Mouse (Mus musculus): ENCODE measurements around the gene Cdh23. TPM values are rescaled to one million over a fixed set of nuclear protein-coding genes. Genes with fewer than 3 reads are reported as not detected.

The Cdh23 gene
- polyA plus RNA-seq, 2 experiments, result 0.73 to 2.7 TPM

GRCm38 (mm10) chr10:60394936-60395335 lies 301.4 kb downstream of the Cdh23 start:
- H3K4me2 ChIP-seq (replicated peaks; ENCODE audit: low read depth, low read length, severe bottlenecking), result no peak overlapping the region
- no peaks in the 10 kb centered on the region for H3K9me3 ChIP-seq (ENCODE audit: control insufficient read depth, low read length)
- ATAC-seq (ENCODE audit: low FRiP score, low read depth) (no peak), DNase-seq (ENCODE audit: low spot score) (no peak)
- 89% methylated on average over 7 of the region's 7 CpGs for WGBS
- H3K27ac ChIP-seq (replicated peaks; ENCODE audit: low read depth, low read length), result no peak overlapping the region
- no peak for TF ChIP-seq POLR2A (IDR thresholded peaks at IDR 0.05; ENCODE audit: borderline replicate concordance, extremely low read depth, insufficient read depth, insufficient read length)
- no peak overlapping the region for H3K9ac ChIP-seq (ENCODE audit: low read depth, low read length, severe bottlenecking)
- H3K4me1 ChIP-seq (ENCODE audit: control insufficient read depth, insufficient read depth, low read length), result peaks cover 4% of the 10 kb centered on the region; the same call in 1 of the 2 replicates
- H3K4me3 ChIP-seq (replicated peaks; ENCODE audit: low read length), result no peak overlapping the region
- no peaks in the 10 kb centered on the region for H3K27me3 ChIP-seq (ENCODE audit: control insufficient read depth, insufficient read depth, low read length)
- no peaks in the 10 kb centered on the region for H3K36me3 ChIP-seq (ENCODE audit: control insufficient read depth, insufficient read depth, low read length)

- no peak for DNase-seq (ENCODE audit: low spot score)
- no peak for ATAC-seq (ENCODE audit: low FRiP score, low read depth)
- WGBS, result 90% methylated on average over 9 of the region's 9 CpGs
- H3K4me2 ChIP-seq (replicated peaks; ENCODE audit: low read depth, low read length, severe bottlenecking), result no peak overlapping the region
- no peaks in the 10 kb centered on the region for H3K9me3 ChIP-seq (ENCODE audit: control insufficient read depth, low read length)
- no peaks in the 10 kb centered on the region for H3K36me3 ChIP-seq (ENCODE audit: control insufficient read depth, insufficient read depth, low read length)
- H3K4me1 ChIP-seq (ENCODE audit: control insufficient read depth, insufficient read depth, low read length), result no peaks in the 10 kb centered on the region
- no peak overlapping the region for H3K4me3 ChIP-seq (replicated peaks; ENCODE audit: low read length)
- no peak overlapping the region for H3K9ac ChIP-seq (ENCODE audit: low read depth, low read length, severe bottlenecking)
- no peaks in the 10 kb centered on the region for H3K27me3 ChIP-seq (ENCODE audit: control insufficient read depth, insufficient read depth, low read length)
- TF ChIP-seq POLR2A (IDR thresholded peaks at IDR 0.05; ENCODE audit: borderline replicate concordance, extremely low read depth, insufficient read depth, insufficient read length), result no peak
- no peak overlapping the region for H3K27ac ChIP-seq (replicated peaks; ENCODE audit: low read depth, low read length)
Observed at GRCm38 (mm10) chr10:60391661-60392060, 304.6 kb downstream of the Cdh23 start.

- Histone ChIP-seq H3K9me3 (ENCODE audit: control insufficient read depth, low read length) (no peaks in the 10 kb centered on the region), H3K4me3 (replicated peaks; ENCODE audit: low read length) (no peak overlapping the region), H3K27ac (replicated peaks; ENCODE audit: low read depth, low read length) (no peak overlapping the region), H3K27me3 (ENCODE audit: control insufficient read depth, insufficient read depth, low read length) (no peaks in the 10 kb centered on the region), H3K9ac (ENCODE audit: low read depth, low read length, severe bottlenecking) (no peak overlapping the region), H3K36me3 (ENCODE audit: control insufficient read depth, insufficient read depth, low read length) (no peaks in the 10 kb centered on the region), H3K4me2 (replicated peaks; ENCODE audit: low read depth, low read length, severe bottlenecking) (no peak overlapping the region), H3K4me1 (ENCODE audit: control insufficient read depth, insufficient read depth, low read length) (no peaks in the 10 kb centered on the region)
- DNase-seq (ENCODE audit: low spot score) (no peak), ATAC-seq (ENCODE audit: low FRiP score, low read depth) (no peak)
- WGBS, result 70% methylated on average over 5 of the region's 5 CpGs
- TF ChIP-seq POLR2A (IDR thresholded peaks at IDR 0.05; ENCODE audit: borderline replicate concordance, extremely low read depth, insufficient read depth, insufficient read length), result no peak
Observed at GRCm38 (mm10) chr10:60390904-60391420, 305.3 kb downstream of the Cdh23 start.

- H3K4me3 ChIP-seq (replicated peaks; ENCODE audit: low read length), result no peak overlapping the region
- no peak overlapping the region for H3K27ac ChIP-seq (replicated peaks; ENCODE audit: low read depth, low read length)
- H3K9ac ChIP-seq (ENCODE audit: low read depth, low read length, severe bottlenecking), result no peak overlapping the region
- H3K4me1 ChIP-seq (ENCODE audit: control insufficient read depth, insufficient read depth, low read length), result no peaks in the 10 kb centered on the region
- H3K9me3 ChIP-seq (ENCODE audit: control insufficient read depth, low read length), result no peaks in the 10 kb centered on the region
- TF ChIP-seq POLR2A (IDR thresholded peaks at IDR 0.05; ENCODE audit: borderline replicate concordance, extremely low read depth, insufficient read depth, insufficient read length), result no peak
- no peaks in the 10 kb centered on the region for H3K27me3 ChIP-seq (ENCODE audit: control insufficient read depth, insufficient read depth, low read length)
- no peak for DNase-seq (ENCODE audit: low spot score)
- H3K36me3 ChIP-seq (ENCODE audit: control insufficient read depth, insufficient read depth, low read length), result no peaks in the 10 kb centered on the region
- H3K4me2 ChIP-seq (replicated peaks; ENCODE audit: low read depth, low read length, severe bottlenecking), result no peak overlapping the region
- ATAC-seq (ENCODE audit: low FRiP score, low read depth), result no peak
- WGBS, result 49% methylated on average over 6 of the region's 6 CpGs
Observed at GRCm38 (mm10) chr10:60390177-60390903, 305.9 kb downstream of the Cdh23 start.

- Histone ChIP-seq H3K36me3 (ENCODE audit: control insufficient read depth, insufficient read depth, low read length) (no peaks in the 10 kb centered on the region), H3K4me2 (replicated peaks; ENCODE audit: low read depth, low read length, severe bottlenecking) (no peak overlapping the region), H3K9ac (ENCODE audit: low read depth, low read length, severe bottlenecking) (no peak overlapping the region), H3K4me1 (ENCODE audit: control insufficient read depth, insufficient read depth, low read length) (no peaks in the 10 kb centered on the region), H3K4me3 (replicated peaks; ENCODE audit: low read length) (no peak overlapping the region), H3K9me3 (ENCODE audit: control insufficient read depth, low read length) (no peaks in the 10 kb centered on the region), H3K27ac (replicated peaks; ENCODE audit: low read depth, low read length) (no peak overlapping the region), H3K27me3 (ENCODE audit: control insufficient read depth, insufficient read depth, low read length) (no peaks in the 10 kb centered on the region)
- WGBS, result 39% methylated on average over 9 of the region's 9 CpGs
- TF ChIP-seq POLR2A (IDR thresholded peaks at IDR 0.05; ENCODE audit: borderline replicate concordance, extremely low read depth, insufficient read depth, insufficient read length), result no peak
- no peak for DNase-seq (ENCODE audit: low spot score)
- ATAC-seq (ENCODE audit: low FRiP score, low read depth), result no peak
Observed at GRCm38 (mm10) chr10:60389447-60389865, 306.8 kb downstream of the Cdh23 start.

All from limb, embryonic 14.5 days (tissue).